Mouse (Mus musculus): Measurements from ENCODE around the gene Espnl.

DNA sequence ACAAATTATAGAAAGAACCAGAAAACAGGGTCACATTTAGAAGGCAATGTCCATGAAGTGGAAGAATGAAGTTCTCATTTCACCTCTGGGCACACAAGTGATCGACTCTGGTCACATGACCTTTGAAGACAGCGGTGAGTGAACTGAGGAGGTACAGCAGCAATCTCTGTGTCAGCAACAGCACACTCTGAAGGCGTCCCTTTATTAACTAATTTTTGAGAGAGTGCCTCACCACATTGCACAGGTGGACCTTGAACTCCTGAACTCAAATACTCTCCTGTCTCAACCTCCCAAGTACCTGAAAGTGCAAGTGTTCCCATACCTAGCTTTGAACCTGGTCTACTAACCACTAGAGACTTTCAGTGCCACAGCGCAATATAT is 59.2 kb downstream of the Espnl start:
- no peak for TF ChIP-seq CTCF (IDR thresholded peaks at IDR 0.05; ENCODE audit: borderline replicate concordance, extremely low read depth, insufficient read depth, insufficient read length)
- TF ChIP-seq POLR2A (IDR thresholded peaks at IDR 0.05; ENCODE audit: borderline replicate concordance, extremely low read depth, insufficient read depth, insufficient read length, poor library complexity, severe bottlenecking), result no peak
